Mouse (Mus musculus) CD4-positive naive resting alpha-beta T cell, adult 76 days (primary cell): ENCODE results near the gene Ankrd60. TPM values are rescaled to one million over a fixed set of nuclear protein-coding genes. Genes with fewer than 3 reads are reported as not detected.

Source experiments
- total RNA-seq: library from RNA; stranded (reverse); gene quantifications from one replicate; pipeline ENCODE4 v1.2.4, GENCODE M21; 2023

Ankrd60 gene
- total RNA-seq: not detected

GRCm38 (mm10) chr2:173577669-173578557, at the start of gene Ankrd60:
Gene Ankrd60, minus strand, starts transcription at chr2:173578365.

DNA sequence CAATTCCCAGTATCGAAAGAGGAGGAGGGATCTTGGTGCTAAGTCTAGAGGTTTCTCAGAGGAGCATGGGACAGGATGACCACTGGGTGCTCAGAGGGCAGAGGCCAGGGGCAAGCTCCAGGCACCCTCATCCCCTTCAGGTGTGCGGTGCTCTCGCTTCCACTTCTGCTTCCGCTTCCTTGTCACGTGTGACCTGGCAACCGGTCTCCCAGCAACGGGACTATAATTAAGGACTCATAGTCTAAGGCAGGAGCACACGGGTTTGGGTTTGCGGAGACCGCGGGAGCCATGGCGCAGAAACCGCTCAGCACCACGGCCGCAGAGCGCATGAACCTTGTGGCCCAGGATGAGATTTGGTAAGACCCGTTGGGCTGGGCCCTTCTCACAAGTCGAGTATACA, 55.8 kb downstream of the Ankrd60 start, which contains the start of gene 1700021F07Rik:
1700021F07Rik (plus strand) TSS at position 211 of the 400 bp plus-strand sequence.

Other genes starting within 250 kb of the Ankrd60 start
- gene 1700021F07Rik, start 55.8 kb downstream of the Ankrd60 start, total RNA-seq: not detected
- 21.1 TPM for gene Rab22a, start 81.4 kb upstream of the Ankrd60 start, total RNA-seq
- not detected for gene 1700010B08Rik, start 141.1 kb upstream of the Ankrd60 start, total RNA-seq
- 38.3 TPM for gene Vapb, start 159.1 kb upstream of the Ankrd60 start, total RNA-seq